Mouse (Mus musculus) mesoderm, embryonic 11.5 days (tissue): ENCODE measurements at regions not wholly inside any gene's neighbourhood (a gene's known extent, or its start where the extent isn't known, plus 50 kb on each side); places are given as distances from the start of the nearest gene placed in this dataset.
"Not testable (repeated sequence)": the region's sequence is repeated elsewhere in the genome, so short reads cannot be mapped to it uniquely, and the experiment has no call there.

ENCODE experiments used
- DNase-seq: peaks from one replicate; pipeline ENCODE4 v3.0.0-alpha.2; 2012; ENCODE audit warnings: low read depth, low spot score

DNA sequence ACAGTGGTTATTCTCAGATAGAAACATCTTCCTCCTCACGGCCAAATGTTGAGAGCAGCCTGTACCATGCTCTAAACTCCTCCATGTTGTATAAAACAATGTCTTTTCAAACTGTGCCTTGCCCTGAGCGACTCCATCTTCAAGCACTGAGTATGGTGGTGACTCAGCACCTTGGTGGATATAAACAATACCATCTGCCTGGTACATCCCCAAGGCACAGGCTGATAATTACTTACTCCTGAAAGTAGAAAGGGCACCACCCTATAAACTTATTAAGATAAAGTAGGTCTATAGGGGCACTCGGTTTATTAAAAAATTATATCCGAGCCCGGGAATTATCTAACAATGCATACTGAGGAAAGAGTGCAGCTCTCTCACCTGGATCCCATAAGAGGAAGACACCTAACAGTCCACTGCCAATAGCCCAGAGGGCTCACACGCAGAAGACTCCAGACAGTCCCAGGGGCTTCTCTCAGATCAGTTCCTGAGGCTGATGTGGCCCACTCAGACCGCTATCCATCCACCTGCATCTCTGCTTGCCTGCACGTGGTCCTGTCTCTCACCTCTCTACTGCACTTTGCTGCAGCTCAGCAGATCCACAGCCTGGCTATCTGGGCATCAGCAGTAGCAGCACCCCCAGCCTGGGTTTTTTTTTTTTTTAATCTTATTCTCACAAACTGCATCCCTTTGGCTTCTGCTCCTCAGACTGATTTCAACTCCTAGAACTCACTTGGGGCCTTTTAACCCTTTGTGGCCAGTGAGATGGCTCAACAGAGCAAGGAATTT, 109.7 kb upstream of the Dlg1 start:
- DNase-seq: no peak

DNA sequence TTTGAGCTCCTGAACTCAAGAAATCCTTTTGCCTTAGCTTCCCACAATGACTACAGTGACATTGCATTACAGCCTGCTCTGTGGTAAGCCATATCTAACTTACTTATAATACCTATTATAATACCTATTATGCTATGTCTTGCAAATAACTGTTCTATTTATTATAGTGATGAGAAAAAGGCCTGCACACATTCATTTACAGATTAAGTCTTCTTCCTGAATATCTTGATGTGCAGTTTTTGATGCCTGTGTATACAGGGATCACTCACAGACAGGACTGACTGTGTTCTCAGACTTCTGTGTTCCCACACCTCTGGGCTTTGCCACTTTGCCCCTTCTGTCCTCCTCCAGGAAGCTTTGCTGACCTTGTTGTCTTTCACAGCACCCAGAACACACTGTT, 102.8 kb upstream of the Dlg1 start:
- DNase-seq: no peak

DNA sequence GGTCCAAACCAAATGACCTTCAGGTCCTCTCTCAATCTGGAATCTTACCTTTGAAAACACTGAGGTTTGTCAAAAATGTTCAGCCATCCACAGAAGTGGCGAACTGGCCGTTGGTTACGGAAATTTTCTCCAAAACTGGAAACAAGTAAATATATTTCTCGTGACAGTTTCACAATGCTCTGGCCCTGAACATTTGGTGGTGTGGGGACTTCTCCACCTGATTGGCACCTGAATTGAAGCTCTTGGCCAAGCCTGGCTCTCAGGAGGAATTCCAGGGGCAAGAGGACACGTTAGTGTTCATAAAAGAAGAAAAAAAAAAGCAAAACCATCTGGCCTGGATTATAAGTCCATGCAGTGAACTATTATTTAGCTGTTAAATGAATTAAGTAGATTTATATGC, 98.3 kb upstream of the Dlg1 start:
- no peak for DNase-seq

DNA sequence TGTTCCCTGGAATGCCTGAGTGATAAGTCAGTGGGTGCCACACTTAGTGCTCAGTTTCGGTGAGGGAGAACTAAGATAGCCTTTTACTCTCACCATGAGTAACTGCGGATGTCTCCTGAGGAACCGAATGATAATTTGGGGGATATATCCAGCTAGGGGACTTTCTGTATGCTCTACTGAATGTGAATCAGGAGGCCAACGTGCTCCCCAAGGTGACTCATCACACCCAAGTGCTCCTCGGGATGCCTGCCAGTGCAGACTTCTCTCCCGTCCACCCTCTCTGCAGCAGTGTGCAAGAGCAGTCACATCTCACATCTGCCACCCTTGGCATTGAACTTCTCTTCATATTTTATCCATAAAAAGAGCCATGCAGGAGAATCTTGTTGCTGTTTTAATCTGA, 94.9 kb upstream of the Dlg1 start:
- DNase-seq: no peak

DNA sequence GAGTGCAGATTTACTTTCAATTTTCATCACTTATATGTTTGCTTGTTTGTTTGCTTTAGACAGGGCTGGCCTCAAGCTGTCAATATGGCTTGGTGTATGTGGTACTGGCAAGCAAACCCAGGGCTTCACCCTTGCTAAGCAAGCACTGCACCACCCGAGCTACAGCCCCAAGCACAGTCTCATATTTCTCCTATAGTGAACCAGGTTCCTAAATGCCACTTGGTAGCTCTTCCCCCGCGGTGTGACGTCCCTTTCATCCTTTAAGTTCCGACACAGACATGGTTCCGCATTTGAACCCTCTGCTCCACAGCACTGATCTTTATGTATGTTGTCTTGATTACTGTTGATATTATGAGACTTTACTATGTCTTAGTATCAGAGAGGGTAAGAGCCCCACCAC, 93.4 kb upstream of the Dlg1 start:
- DNase-seq: no peak

DNA sequence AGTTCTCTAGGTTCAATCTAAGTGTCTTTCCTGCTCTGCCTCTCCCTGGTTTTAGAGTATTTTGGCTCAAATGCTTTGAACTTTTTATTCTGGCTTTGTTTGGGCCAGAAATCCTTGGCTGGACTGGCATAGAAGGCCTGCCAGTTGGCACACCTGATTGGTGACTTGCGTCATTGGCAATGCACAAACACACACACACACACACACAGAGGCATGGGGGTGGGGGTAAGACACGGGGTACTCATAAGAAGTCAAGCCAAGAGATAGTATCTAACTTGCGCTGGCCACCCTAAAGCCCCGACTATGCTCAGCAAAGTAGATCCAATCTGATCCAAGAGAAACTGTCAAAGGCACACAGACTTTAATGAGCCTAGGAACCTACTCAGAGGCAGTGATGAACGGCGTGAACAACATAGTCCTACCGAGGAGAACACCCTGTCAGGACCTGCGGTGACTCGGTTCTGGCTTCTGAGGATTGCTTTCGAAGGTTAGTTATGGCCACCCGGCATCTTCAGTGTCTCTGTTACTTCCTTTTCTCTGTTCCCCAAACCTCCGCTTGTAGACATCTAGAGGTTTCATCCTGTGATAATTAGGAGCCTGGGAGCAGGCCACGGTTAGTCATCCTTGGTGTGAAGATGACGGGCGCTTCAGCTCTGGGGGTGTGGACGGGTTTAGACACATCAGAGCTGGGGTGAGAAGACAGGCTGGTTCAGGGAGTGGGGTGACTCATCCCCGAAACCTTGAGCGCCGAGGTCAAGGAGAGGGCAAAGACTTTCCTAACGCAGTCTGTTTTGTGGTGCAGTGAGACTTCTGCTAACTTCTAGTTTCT, 92.7 kb upstream of the Dlg1 start:
- DNase-seq: no peak

DNA sequence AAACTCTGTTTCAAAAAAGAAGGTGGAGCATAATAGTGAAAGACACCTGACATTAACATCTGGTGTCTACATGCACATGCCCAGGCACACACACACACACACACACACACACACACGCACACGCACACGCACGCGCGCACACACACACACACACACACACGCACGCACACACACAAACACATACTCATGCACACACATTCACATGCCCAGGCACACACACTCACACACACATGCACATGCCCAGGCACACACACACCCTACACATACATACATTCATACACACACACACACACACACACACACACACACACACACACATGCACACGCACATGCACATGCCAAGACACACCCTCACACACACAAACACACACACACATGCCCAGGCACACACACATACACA, 89.4 kb upstream of the Dlg1 start:
- not testable (repeated sequence) for DNase-seq

DNA sequence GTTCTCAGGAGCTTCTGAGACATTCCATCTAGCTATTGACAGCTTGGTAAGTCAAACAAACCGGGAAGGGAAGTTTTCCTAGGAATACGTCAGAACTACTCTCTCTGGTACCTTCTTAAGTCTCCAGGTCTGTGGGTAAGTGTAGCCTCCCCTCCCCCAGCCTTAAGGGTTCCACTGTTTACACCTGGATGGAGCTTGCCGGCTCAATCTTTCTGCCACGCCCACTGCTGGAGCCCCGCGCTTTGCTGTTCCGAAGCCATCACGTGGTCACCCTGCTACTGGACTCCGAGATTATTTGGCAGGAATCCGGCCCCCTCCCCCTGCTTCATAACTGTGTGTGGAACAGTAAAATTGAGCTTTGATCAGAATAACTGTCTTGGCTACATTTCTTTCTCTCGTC, 87.6 kb upstream of the Dlg1 start:
- DNase-seq: not testable (repeated sequence)

DNA sequence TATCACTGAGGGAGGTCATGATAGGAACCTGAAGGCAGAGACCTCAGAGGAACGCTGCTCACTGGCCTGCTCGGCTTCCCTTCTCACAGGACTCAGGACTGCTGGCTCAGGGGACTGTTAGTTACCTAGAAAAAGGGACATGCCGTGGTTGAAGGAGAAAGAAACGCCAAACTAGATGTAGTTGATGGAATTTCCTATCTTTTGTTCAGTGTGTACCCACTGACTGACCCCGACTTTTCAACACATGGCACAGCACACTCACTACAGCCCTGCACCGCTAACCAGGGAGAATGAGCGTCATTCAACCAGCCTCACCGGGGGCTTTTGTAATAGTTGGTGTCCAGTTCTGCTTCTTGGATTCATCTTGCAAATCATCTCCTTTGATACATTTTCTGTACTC, 86.8 kb upstream of the Dlg1 start:
- DNase-seq: no peak

DNA sequence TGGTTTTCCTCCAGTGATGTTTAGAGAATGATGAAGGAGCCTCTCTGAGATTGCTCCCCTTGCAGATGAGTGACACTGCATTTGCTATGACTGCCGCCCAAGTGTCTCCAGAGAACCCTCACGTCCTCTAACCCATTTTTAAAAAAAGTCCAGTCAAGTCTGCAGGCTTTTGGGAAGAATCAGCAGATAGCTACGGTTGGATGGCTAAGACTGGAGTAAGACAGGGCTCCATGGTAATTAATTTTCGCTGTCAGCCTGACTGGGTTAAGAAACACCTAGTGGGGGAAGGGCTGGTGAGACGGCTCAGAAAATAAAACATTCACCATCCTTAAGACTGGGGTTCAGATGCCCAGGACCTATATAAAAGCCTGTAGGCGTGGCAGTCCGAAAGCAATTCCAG, 85.9 kb upstream of the Dlg1 start:
- no peak for DNase-seq

DNA sequence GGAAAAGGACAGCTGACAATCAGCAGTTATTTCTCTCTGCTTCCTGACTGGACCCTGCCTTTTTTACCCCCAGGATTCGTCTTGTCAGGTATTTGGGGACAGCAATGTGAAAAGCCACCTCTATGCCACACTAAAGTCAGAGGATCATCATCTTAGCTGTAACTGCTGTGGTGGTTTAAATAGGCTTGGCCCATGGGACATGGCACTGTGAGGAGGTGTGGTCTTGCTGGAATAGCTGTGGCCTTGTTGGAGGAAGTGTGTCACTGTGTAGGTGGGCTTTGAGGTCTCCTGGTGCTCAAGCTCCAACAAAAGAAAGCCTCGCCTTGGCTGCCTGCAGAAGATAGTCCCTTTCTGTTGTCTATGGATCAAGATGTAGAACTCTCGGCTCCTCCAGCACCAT, 83.9 kb upstream of the Dlg1 start:
- no peak for DNase-seq

DNA sequence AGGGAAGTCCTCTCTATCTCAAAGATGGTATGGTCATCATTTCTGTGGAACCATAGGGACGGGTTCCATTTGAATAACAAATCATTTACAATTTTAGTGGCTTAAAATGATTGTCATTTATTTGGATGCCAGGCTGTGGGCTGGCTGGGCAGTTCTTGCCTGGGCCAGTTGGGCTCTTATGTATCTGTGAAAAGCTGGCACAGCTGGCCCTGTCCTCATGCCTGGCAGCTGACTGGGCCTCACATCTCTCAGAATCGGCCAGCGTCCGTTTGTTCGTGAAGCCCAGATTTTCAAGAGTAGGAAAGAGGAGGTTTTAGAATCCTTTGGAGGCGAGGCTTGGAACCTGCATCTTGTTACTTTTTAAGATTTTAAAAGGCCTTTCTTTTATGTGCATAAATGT, 82.5 kb upstream of the Dlg1 start:
- no peak for DNase-seq

DNA sequence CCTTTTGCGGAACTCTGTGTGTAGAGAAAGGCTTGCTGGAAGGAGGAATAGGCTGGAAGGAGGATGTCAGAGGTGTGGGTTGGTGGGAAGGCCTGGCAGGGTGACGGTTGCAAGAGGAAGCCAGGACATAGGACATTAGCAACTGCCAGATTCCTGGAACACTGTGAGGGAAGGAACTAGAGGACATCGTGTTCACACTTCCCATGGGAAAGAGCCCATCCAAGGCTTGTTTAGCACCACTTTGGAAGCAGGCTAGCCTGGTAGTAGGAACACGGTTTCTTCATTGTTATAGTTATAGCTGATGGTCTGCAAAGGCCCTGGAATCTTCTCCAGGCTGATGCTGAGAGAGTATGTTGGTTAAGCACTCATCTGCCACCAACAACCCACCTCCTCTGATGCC, 80.4 kb upstream of the Dlg1 start:
- no peak for DNase-seq

DNA sequence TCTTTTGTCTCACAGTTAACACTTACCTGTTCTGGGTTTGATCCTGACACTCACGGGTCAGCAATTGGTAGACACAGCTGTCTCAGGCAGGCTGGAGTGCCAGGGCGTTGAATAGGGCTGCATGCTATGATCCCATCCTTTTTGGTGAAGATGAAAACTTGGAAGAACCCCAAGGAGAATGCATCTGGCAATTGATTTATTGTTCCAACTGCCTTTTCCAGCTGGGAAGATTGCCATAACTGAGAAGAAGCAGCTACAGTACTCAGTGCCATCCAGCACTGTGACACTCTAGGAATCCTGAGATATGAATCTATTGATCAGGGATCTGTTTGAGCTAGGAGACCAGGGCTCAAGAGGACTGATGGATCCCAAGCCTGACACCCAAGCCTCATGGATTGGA, 79.6 kb upstream of the Dlg1 start:
- DNase-seq: no peak

DNA sequence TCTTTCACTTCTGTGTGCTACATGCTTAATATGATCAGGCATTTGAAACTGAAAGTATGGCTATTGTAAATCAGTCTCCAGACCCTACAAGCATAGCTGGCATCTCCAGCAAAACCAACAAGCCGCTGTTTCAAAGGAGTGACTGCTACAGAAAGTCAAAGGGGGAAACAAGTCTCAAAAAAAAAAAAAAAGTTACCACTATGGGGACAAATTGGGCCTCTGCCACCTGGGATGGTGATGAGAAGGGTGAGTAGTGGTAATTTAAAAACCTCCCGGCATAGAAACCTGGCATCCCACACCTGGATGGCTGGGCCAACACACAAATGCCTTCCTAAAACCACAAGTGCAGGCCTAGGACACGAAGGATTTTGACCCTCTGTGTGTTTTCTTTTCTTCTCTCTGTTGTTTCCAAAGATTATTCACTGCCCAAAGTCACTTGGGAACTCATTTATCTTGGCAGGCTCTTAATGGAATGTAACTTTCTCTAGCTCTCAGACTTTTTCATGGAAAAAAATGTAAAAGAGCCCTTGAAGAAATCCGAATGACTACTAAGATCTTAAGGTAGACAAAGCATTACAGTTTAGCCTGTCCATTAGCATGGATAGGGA, 78.9 kb upstream of the Dlg1 start:
- no peak for DNase-seq

DNA sequence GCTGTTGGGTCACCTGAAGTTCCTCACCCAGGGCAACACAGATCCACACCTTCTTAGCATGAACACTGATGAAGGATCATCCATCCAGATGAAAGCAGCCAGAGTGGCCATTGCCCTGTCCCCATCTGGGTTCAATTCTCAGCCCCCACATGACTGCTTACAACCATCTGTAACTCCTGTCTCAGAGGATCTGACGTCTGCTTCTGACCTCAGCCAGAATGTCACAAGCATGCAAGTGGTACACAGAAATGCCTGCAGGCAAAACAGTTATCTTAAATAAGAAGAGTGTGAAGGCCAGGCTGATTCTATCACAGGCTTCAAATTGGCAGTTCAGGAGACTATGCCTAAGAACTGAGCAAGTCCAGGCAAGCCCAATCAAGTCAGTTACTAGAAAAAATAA, 76.2 kb upstream of the Dlg1 start:
- DNase-seq: no peak

DNA sequence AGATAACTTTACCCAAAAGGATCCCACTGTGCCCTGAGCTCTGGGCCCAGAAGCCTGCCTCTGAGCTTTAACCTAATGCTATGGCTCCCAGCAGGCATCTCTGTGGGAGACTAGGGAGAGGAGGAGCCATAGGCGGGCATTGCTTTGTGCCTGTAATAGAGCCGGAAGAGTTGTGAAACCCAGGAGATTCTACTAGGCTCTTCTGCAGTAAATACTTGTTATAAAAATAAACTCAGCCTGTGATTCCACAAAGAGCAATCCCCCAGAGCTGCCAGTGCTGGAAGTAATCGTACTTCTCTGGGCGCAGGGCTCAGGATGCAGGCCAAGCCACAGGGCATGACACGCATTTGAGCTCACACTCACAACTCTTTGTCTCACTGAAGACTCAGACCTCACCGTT, 73.7 kb upstream of the Dlg1 start:
- no peak for DNase-seq

DNA sequence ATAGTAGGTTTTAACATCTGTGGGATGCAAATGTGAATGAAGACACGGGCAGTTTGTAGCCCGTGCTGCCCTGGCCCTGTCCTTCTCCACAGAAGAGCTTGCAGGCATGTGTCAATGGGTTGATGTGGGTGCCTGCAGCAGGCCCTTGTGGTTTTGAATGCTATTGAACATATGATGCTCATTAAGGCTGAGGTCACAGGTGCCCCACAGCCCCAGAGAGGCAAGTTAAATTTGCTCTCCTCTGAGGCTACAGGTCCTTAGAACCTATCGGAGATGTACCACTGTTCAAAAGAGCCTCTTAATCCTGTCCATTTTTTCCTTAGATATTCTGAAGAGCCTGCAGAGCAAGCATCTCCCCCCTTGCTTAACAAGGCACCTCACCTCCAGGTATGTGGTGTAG, 71.7 kb upstream of the Dlg1 start:
- no peak for DNase-seq

DNA sequence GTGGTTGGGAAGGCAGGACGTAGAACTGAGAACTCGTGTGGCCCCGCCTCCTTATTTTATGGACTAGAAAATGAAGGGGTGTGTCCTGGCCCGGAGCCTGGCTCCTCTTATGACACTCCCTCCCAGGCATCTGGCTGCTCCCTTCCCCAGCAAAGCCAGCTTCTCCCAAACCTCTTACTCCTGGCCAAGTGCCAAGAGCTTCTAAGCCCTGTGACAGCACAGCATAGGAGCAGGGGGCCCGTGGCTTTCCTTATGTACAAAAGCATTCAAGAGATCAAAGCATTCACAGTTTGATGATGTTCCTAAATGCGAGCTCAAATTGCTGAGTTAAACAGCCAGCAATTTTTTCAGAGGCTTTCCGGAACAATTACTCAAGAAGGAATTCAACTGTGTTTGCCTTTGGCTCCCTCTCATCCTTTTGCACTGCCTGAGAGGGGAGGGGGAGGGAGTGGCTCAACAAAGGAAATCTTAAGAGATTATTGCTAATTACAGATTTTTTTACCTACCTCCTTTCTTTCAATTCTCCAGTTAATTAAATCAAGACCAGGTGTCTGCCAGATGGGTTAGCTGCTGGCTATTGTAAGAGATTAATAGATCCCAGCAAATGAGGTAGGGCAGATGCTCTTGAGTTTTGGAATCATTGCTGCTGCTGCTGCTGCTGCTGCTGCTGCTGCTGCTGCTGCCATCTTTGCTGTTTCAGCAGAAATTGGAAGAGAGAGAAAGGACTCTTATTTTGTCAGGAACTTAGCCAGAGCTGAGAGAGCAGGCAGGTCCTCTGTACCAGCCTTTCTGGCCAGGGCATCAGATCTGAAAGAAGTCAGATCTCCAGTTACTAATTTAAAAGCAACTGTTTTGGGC, 71.0 kb upstream of the Dlg1 start:
- peak; percentile 91 for DNase-seq

DNA sequence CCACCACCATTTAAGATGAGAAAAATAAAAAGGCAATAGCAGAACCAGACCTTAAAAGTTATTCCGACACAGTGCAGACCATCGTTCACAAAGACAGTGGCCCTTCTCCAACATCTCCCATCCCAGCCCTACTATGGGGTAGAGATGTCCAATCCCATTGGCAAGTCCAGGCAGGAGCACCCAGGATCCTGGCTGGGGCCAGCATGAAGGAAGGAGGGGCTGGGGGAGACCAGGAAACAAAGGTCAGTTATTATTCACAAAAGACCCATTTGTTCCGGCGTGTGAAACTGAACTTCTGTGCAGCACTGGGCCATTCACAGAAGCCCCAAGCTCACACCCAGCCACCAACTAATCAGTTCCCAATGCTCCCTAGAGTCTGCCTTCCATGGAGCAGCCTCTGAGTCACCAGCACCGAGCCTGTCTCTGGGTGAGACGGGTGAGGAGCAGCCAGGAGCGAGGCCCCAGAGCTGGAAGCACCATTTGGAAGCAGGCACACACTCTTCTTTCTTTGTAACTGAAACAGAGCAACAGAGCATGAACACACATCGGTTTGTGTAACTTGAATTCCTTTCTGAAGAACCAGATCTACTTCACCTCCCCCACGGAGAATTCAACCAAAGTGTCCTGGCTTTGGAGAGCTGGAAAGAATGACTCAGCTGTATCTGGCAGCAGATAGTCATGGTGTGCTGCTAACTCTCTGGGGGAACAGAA, 70.1 kb upstream of the Dlg1 start:
- no peak for DNase-seq

DNA sequence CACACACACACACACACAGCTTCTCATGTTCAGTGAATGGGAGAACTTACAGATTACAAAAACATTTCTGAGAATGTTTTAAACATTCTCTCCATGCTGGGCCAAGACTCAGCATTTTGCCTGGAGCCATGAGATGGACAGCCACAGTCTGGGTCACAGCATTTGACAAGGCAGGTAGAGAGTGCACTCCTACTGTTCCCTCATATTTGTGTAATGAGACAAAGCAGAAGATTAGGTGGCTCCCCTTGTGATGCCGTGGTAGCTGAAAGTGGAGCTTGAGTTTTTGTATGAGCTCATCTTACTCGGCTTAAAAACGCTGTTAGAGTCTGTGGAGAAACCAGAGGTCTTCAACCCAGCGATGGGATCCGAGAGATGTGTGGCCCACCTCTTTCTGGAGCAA, 65.3 kb upstream of the Dlg1 start:
- DNase-seq: no peak
